Mouse (Mus musculus): ENCODE data around the gene Fbrs.
"Not testable (repeated sequence)": the region's sequence is repeated elsewhere in the genome, so short reads cannot be mapped to it uniquely, and the experiment has no call there.

The Fbrs gene

GRCm38 (mm10) chr7:127476336-127476735 is 2.7 kb upstream of the Fbrs start:
- peak in 1 of 2 experiments; percentile 55 for DNase-seq

DNA sequence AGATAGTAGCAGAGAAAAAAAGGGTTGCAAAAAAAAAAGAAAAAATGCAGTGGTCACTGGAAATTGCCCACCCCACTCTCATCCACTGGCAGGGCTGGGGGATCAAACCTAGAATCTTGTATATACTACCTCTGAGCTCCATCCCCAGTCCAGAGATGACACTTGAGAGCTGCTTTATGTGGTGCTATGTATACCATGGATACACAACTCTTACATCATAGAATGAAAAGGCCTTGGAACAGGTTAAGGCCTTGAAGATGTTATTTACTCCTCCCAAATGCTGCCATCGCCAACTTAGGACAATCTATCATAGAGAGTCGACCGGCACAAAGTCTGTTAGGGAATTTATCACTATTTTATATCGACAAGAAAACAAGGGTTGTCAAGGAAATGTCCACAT is 2.1 kb upstream of the Fbrs start:
- no peak for DNase-seq

DNA sequence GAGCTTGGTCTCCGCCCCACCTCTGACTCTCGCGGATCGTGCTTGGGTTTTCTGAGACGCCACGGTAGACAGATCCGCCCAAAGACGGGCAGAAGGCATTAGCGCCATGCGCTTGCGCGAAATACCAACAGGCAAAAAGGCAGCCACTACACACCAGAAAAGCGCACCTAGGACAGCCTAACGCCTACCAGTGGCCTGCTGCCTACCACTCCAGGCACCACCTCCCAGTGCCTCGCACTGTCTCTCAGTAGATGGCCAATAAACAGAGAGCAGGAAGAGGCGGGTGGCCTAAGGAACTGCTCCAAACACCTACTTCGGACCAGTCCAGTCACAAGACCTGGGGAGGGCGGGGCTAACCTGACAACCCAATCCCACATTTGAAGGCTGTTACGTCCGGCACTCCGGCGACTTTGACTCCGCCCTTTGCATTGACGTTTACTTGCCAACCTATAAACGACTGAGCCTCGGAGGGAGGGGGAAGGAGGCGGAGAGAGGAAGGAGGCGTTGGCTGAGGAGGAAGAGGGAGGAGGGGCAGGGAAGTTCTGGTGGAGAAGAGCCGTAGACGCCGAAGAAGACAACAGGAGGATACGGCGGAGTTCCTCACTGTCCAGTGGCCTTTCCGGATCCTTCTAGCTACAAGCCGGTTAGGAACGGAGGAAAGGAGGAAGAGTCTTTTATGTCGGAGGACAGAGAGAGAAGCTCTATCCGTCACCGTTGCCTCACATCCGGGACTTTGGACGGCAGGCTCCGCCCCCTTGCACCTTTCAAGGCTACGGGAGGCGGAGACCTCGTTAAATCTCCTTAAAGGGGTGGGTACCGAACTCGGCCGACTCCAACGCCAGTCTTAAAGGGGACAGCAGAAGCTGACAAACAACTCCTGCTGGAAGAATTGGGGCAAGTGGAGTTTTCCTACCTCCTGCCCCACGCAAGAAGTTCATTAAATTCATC is 1.0 kb upstream of the Fbrs start:
- DNase-seq, result peak; percentile 100

DNA sequence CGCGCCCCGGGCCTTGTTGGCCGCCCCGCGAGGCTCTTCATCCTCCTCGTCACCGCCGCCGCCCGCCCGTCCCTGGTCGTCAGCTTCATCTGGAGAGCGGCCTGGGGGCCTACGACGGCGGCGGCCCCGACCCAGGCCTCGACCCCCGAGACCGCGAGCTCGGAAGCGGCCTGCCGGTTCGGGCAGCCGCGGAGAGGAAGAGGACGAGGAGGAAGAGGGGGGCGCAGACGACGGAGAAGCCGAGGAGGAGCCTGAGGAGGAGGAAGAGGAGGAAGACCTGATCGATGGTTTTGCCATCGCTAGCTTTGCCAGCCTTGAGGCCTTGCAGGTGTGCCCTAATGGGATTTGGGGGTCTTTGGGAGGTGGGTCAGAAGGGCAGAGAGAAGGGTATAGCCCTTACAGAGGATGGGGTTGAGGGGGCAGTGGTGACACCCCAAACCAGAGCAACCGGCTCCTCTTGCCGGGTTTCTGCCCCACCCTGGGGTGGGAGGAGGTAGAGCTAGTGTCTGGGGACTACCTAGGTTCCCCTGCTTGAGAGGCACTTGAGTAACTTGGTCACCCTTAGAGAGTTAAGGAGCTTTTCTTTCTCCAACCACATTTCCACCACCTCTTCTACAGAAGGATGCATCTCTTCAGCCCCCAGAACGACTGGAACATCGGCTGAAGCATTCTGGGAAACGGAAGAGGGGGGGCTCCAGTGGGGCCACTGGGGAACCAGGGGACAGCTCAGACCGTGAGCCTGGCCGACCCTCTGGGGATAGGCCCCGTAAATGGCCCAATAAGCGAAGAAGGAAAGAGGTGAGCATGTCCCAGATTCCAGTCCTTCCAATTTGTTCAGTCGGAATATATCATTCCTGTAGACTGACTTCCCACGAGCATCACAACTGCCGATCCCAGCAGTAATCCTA is 573 bp downstream of the Fbrs start:
- no peak for DNase-seq

- no peak for DNase-seq
These were observed 1.3 kb downstream of the Fbrs start for GRCm38 (mm10) chr7:127480321-127480720.

GRCm38 (mm10) chr7:127485416-127485815 is 6.4 kb downstream of the Fbrs start:
- DNase-seq, result no peak

DNA sequence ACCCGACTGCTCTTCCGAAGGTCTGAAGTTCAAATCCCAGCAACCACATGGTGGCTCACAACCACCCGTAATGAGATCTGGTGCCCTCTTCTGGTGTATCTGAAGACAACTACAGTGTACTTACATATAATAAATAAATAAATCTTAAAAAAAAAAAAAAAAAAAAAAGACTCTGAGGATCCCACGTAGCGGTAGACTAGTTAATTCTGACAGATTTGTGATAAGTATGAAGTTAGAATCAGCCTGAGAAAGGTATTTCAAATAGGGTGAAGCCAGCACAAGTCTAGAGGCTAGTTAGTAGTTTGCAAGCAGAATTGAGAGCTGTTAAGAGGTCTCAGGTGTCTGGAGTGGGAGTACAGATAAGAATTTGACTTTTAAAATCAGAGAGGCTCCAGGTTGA is 9.4 kb downstream of the Fbrs start:
- not testable (repeated sequence) for DNase-seq

DNA sequence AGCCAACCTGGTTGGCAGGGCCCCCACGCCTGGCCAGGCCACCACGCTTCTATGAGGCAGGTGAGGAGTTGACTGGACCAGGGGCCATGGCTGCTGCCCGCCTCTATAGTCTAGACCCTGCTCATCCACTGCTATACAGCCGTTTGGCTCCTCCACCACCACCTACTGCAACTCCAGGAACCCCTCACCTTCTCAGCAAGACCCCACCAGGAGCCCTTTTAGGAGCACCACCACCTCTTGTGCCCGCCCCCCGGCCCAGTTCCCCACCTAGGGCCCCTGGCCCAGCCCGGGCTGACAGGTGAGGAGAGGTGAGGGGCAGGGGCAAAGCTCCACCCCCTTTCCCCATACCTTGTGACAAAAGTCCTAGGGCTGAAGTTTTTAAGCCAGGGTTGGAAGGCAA is 11.0 kb downstream of the Fbrs start:
- DNase-seq, result peak in 1 of 2 experiments; percentile 35

GRCm38 (mm10) chr7:127491846-127492245 is 12.8 kb downstream of the Fbrs start:
- DNase-seq, result no peak

- no peak for DNase-seq
These were observed 15.6 kb downstream of the Fbrs start for GRCm38 (mm10) chr7:127494648-127495047.

GRCm38 (mm10) chr7:127497382-127497781 is 18.4 kb downstream of the Fbrs start:
- DNase-seq, result no peak

DNA sequence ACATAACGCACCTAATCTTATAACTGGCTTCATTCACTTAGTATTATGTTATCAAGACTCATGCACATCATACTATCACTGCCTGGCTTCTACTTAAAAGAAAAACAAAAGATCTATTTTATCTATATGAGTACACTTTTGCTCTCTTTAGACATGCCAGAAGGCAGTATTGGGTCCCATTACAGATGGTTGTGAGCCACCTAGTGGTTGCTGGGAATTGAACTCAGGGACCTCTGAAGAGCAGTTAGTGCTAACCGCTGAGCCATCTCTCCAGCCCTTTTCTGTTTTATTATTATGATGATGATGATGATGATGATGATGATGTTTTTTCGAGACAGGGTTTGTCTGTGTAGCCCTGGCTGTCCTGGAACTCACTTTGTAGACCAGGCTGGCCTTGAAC is 19.4 kb downstream of the Fbrs start:
- DNase-seq, result peak; percentile 61 to 71

DNA sequence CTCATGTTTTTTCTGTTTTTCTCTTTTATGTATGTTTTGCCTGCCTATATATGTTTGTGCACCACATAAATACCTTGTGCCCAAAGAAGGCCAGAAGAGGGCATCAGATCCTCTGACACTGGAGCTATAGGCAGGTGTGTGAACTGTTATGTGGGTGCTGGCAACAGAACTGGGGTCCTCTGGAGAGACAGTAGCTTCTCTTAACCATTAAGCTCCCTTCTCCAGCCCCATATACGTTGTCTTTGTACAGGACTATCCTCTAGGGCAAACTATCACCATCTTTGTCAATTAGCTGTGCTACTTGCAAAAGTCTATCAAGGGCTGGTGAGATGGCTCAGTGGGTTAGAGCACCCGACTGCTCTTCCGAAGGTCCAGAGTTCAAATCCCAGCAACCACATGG is 29.3 kb downstream of the Fbrs start:
- DNase-seq, result no peak

DNA sequence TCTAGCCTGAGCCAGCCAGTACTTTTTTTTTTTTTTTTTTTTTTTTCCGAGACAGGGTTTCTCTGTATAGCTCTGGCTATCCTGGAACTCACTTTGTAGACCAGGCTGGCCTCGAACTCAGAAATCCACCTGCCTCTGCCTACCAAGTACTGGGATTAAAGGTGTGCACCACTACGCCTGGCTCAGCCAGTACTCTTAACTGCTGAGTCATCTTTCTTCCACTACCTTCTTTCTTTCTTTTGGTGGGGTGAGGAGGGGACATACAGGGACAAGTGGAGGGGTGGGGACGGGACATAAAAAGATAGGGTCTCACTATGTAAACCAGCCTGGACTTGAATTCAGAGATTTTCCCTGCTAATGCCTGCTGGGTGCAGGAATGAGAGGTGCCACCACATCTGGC is 30.8 kb downstream of the Fbrs start:
- DNase-seq, result not testable (repeated sequence)

- peak in 1 of 2 experiments; percentile 41 for DNase-seq
These were observed 32.2 kb downstream of the Fbrs start for GRCm38 (mm10) chr7:127511241-127511640.

DNA sequence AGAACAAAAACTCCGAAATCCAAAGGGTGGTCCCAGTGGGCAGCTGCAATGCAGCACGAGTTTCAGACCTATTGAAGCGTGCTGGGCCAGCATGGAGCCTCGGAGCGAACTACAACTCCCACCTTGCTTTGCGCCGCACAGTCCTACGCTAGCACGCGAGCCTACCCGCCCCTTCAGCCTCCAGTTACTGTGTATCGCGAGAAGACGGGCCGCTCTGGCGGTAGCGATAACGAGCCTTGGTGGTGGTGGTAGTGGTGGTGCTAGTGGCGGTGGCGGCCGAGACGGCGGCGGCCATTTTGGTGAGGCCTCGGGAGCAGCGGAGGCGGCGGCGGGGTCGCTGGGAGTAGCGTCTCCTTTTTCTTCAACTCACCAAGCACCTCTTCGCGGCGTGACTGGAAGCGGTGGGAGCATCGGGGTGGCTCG is 32.8 kb downstream of the Fbrs start, which contains the start of gene Srcap:
Srcap (plus strand) TSS at position 176 of the 423 bp plus-strand sequence.
- peak; percentile 98 to 99 for DNase-seq

DNA sequence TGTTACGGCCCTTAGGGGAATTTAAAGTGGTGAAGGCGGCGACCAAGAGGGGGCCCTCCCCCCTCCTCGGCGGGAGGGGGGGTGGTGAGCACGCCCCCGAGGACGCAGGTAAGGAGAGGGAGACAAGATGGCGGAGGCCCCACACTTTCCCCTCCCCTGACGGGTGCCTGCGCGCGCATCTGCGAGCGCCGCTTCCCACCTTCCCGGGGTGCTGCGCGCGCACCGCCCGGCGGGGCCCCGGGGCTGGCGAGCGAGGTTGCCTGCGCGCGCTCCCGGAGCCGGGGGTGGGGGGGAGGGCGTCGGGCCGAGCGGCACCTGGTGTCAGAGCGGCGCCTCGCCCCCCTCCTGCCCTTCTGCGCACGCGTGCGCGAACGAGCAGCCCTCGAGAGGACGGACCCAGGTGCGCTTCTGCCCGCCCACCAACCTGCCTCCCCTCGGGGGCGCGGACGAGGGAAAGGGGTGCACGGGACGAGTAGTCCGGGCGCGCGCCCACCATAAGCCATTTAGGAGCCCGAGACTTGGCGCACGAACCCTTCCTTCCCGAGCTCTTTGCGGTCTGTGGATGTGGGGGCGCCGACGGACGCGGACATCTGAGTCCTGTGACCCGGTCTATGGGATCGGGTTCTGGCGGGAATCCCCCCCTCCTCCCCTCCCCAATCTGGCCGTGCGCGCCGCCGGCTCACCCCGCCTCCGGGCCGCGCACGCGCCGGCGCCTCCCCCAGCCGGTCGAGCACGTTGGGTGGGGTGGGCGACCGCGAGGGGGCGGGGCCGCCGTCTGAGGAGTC is 33.4 kb downstream of the Fbrs start:
- peak; percentile 86 to 96 for DNase-seq

- peak in 1 of 2 experiments; percentile 69 for DNase-seq
These were observed 34.0 kb downstream of the Fbrs start for GRCm38 (mm10) chr7:127513016-127513390.

DNA sequence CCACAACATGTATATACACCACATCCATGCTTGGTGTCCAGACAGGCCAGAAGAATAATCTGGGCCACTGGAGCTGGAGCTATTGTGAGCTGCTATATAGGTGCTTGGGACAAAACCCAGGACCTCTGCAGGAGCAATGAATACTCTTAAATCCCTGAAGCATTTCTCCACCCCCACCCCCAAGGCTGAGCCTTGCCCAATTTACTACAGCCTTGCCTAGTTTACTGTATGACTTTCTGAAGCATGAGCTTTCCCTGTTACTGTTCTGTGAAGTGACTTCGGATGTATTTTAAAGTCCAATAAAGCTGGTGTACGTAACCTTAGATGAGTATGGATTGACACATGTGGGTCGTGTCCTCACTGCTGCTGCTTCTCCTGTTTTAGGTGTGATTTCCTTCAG is 34.8 kb downstream of the Fbrs start:
- DNase-seq, result no peak

DNA sequence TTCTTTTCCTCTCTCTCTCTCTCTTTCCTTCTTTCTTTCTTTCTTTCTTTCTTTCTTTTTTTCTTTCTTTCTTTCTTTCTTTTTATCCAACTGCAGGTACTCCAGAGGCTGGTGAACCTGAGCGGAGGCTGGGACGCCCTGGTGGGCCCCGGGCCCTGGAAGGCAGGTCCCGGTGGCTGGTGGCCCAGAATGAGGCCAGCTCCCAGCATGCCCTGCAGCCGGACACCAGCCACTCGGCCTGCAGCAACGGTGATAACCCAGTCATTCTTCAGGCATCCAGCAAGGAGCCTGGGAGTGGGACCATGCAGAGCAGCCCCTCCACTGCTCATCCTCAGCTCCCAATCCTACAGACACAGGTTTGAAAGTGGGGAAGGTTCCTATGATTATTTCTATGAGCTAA is 36.8 kb downstream of the Fbrs start:
- no peak for DNase-seq

GRCm38 (mm10) chr7:127516344-127516743 is 37.3 kb downstream of the Fbrs start:
- DNase-seq, result no peak

GRCm38 (mm10) chr7:127519284-127519683 is 40.3 kb downstream of the Fbrs start, which contains the start of gene Gm42715:
Gm42715 (plus strand) TSS chr7:127519584.
- no peak for DNase-seq

Measured in kidney, postnatal 25 days (tissue).